Mouse (Mus musculus) heart, postnatal 0 days (tissue): ENCODE measurements around the gene Fam98b.

Experiments used
- CTCF ChIP-seq: IDR thresholded peaks from 2 replicates; pipeline ENCODE4 v1.5.1; 2016; ENCODE audit warnings: antibody characterized with exemption, control low read depth, low read depth
- EP300 ChIP-seq: IDR thresholded peaks from 2 replicates; pipeline ENCODE4 v1.6.1; 2016; ENCODE audit warnings: antibody characterized with exemption, low read depth

- TF ChIP-seq CTCF (no peak), EP300 (no peak)
Measured at GRCm38 (mm10) chr2:117303391-117304350, 54.1 kb downstream of the Fam98b start.
